Mouse (Mus musculus): ENCODE data around the gene Aip.

- no peak for TF ChIP-seq CTCF (IDR thresholded peaks at IDR 0.05; ENCODE audit: low read depth)
- no peak for TF ChIP-seq EP300 (IDR thresholded peaks at IDR 0.05; ENCODE audit: low read depth)
Measured at GRCm38 (mm10) chr19:4100718-4101261, 24.9 kb downstream of the Aip start.

Measured in liver, postnatal 0 days (tissue).